Mouse (Mus musculus) liver, embryonic 11.5 days (tissue): Measurements from ENCODE around the gene Mcrip2. TPM values are rescaled to one million over a fixed set of nuclear protein-coding genes. Genes with fewer than 3 reads are reported as not detected.

Experiments used
- ATAC-seq: fragments of 200-750 bp; cut with Nextera tagmentation; replicated peaks from 2 replicates; pipeline ENCODE4 v1.8.0; 2017; ENCODE audit warnings: moderate number of reproducible peaks, mild to moderate bottlenecking, moderate TSS enrichment, moderate library complexity; ENCODE audit not compliant: low FRiP score
- DNase-seq: peaks from one replicate; pipeline ENCODE4 v3.0.0-alpha.2; 2017; ENCODE audit warnings: low spot score
- H3K27ac ChIP-seq: fragments of 300-500 bp; sonication (generic); 2 replicates; pipeline ENCODE4 v1.5.1; 2014; ENCODE audit warnings: mild to moderate bottlenecking, low read depth, low read length, control low read depth
- H3K27me3 ChIP-seq: fragments of 300-500 bp; sonication (generic); replicated peaks from 2 replicates; pipeline ENCODE4 v1.6.1; 2014; ENCODE audit warnings: low read length, mixed read lengths; ENCODE audit not compliant: control insufficient read depth, insufficient read depth
- H3K36me3 ChIP-seq: fragments of 300-500 bp; sonication (generic); 2 replicates; pipeline ENCODE4 v1.6.1; 2014; ENCODE audit warnings: mild to moderate bottlenecking, low read length, moderate library complexity, mixed read lengths; ENCODE audit not compliant: control insufficient read depth, insufficient read depth
- H3K4me1 ChIP-seq: fragments of 300-500 bp; sonication (generic); replicated peaks from 2 replicates; pipeline ENCODE4 v1.6.1; 2014; ENCODE audit warnings: low read length, mixed read lengths; ENCODE audit not compliant: control insufficient read depth, insufficient read depth
- H3K4me2 ChIP-seq: fragments of 300-500 bp; sonication (generic); 2 replicates; pipeline ENCODE4 v1.6.1; 2014; ENCODE audit warnings: mild to moderate bottlenecking, control low read depth, moderate library complexity
- H3K4me3 ChIP-seq: fragments of 300-500 bp; sonication (generic); 2 replicates; pipeline ENCODE4 v1.5.1; 2014; ENCODE audit warnings: low read depth, low read length, control low read depth
- H3K9ac ChIP-seq: fragments of 300-500 bp; sonication (generic); 2 replicates; pipeline ENCODE4 v1.6.1; 2014; ENCODE audit warnings: low read depth, low read length, control low read depth
- H3K9me3 ChIP-seq: fragments of 300-500 bp; sonication (generic); 2 replicates; pipeline ENCODE4 v1.6.1; 2016; ENCODE audit warnings: low read length, inconsistent platforms, mixed read lengths; ENCODE audit not compliant: control insufficient read depth
- WGBS: fragments of 180-500 bp; shearing (Covaris S2); extraction: QIAGEN DNeasy Blood & Tissue Kit; methylation state at CpG from one replicate; pipeline ENCODE4 v1.1.7; 2014; 5-methylcytosine and 5-hydroxymethylcytosine counted together
- polyA plus RNA-seq: library from polyadenylated mRNA; unstranded; fragments of >200 nt; fragmentation: Nextera tagmentation; extraction: Ambion mirVana; gene quantifications from 2 replicates; pipeline ENCODE4 v1.2.1, GENCODE M21; 2014

The Mcrip2 gene
- polyA plus RNA-seq, 1 experiment from 2014 or later = 110 TPM

- Histone ChIP-seq H3K4me2 (peak overlapping the region; percentile 93), H3K36me3 (peaks cover 32% of the 10 kb centered on the region), H3K27ac (peak overlapping the region; percentile 84), H3K4me3 (peak overlapping the region; percentile 85), H3K9me3 (no peaks in the 10 kb centered on the region), H3K27me3 (no peaks in the 10 kb centered on the region), H3K9ac (peak overlapping the region; percentile 93), H3K4me1 (peaks cover 16% of the 10 kb centered on the region)
- ATAC-seq (peak; percentile 63), DNase-seq (no peak)
- WGBS = 2% methylated on average over 38 of the region's 38 CpGs
These were observed 24.7 kb downstream of the Mcrip2 start for GRCm38 (mm10) chr17:25843636-25844395.

DNA sequence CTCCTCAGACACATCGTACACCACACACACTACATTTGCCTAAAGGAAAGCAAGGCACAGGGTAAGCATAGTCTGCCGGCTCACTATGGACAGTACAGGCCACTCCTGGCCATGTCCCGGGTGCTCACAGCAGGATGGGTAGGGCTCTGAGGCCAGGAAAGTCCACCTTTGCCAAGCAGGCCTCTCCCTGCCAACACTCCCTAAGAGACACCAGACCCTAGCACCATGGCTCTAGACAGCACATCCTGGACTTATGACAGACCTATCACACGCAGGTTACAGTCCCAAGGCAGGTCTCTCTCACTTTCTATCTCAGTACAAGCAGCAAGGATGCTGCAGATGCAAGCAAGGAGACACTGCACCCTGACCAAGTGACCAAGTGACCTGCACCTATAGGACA, 25.4 kb downstream of the Mcrip2 start:
- WGBS = 89% methylated on average over 4 of the region's 4 CpGs
- Histone ChIP-seq H3K9me3 (no peaks in the 10 kb centered on the region), H3K27me3 (no peaks in the 10 kb centered on the region), H3K27ac (no peak overlapping the region; the same call in none of the 2 replicates), H3K36me3 (peaks cover 32% of the 10 kb centered on the region), H3K4me3 (peak overlapping the region; percentile 85), H3K4me2 (peak overlapping the region; percentile 93), H3K9ac (peak overlapping the region; percentile 93), H3K4me1 (peaks cover 16% of the 10 kb centered on the region)
- no peak for ATAC-seq
- DNase-seq = no peak

- Histone ChIP-seq H3K36me3 (peaks cover 36% of the 10 kb centered on the region), H3K9me3 (no peaks in the 10 kb centered on the region), H3K27ac (no peak overlapping the region), H3K4me3 (no peak overlapping the region), H3K27me3 (no peaks in the 10 kb centered on the region), H3K4me2 (no peak overlapping the region), H3K9ac (no peak overlapping the region), H3K4me1 (peaks cover 22% of the 10 kb centered on the region)
- DNase-seq (no peak), ATAC-seq (no peak)
- 86% methylated on average over 3 of the region's 3 CpGs for WGBS
These were observed 26.1 kb downstream of the Mcrip2 start for GRCm38 (mm10) chr17:25842509-25842908.

GRCm38 (mm10) chr17:25841117-25841880, 27.3 kb downstream of the Mcrip2 start, which contains the start of gene Gm20683:
TSS of gene Gm20683 (minus strand) at chr17:25841763.
- no peak for ATAC-seq
- H3K4me3 ChIP-seq = no peak within 1 kb of the TSS
- no peaks in the 10 kb centered on the region for H3K9me3 ChIP-seq
- WGBS = 93% methylated on average over 22 of the region's 22 CpGs
- no peak within 1 kb of the TSS for H3K27ac ChIP-seq
- DNase-seq = no peak
- no peak within 1 kb of the TSS for H3K9ac ChIP-seq
- no peaks in the 10 kb centered on the region for H3K27me3 ChIP-seq
- H3K4me2 ChIP-seq = no peak within 1 kb of the TSS
- peaks cover 33% of the 10 kb centered on the region for H3K4me1 ChIP-seq
- H3K36me3 ChIP-seq = peaks cover 36% of the 10 kb centered on the region

DNA sequence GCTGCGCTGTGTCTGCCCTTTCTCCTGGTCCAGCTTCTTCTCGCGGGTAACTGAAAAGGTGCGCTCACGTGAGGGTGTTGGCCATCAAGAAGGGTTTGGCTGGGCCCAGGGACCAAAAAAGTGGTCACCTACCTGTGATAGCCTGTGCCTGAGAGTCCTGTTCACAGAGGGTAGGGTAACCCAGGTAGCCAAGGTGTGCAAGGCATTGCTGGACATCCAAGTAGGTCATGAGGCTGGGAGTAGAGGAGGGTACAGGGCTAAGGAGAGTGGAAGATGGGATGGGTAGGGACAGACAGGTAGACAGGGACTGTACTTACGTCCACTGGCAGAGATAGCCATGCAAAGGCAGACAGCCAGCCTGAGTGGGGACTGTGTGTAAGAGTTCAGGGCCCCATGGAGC, 28.0 kb downstream of the Mcrip2 start:
- WGBS = 94% methylated on average over 6 of the region's 6 CpGs
- DNase-seq = no peak
- no peaks in the 10 kb centered on the region for H3K9me3 ChIP-seq
- H3K36me3 ChIP-seq = peaks cover 33% of the 10 kb centered on the region
- H3K4me2 ChIP-seq = no peak overlapping the region
- H3K4me1 ChIP-seq = peaks cover 38% of the 10 kb centered on the region
- H3K4me3 ChIP-seq = no peak overlapping the region
- H3K27me3 ChIP-seq = no peaks in the 10 kb centered on the region
- H3K9ac ChIP-seq = no peak overlapping the region
- no peak overlapping the region for H3K27ac ChIP-seq
- no peak for ATAC-seq

DNA sequence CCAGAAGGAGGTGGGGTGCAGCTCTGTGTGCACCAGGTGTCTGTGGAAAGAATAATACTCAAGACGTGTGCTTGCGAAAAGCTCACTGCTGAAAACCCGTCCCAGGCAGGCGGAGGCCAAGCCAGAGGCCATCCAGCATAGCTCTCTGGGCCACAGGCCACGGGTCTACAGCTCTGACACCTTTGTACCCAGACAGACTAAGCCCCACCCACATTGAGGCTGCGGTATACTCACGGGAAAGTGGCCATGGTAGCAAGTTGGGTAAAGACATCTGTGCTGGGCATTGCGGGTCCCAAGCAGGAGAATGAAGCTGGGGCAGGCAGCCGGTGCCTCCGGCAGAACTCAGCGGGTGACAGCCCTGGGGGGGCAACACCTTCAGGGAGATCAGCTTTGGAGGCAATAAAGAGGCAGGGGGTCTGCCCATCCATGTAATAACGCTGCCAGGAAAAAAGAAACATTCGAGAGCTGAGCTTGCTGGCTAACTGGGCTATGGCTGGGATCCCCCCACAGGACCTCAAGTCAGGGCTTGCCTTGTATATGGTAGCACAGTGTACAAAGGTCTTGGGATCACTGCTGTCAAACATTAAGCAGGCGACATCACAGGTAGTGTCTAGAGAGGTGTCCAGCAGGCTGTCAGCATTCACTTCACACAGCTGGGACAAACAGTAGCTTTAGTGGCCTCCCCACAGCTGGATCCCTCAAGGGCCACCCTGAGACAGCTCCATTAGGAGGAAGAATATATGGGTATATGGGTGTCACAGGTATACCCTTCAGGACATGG, 28.9 kb downstream of the Mcrip2 start:
- no peak for DNase-seq
- Histone ChIP-seq H3K4me3 (no peak overlapping the region), H3K4me1 (peaks cover 38% of the 10 kb centered on the region), H3K27ac (no peak overlapping the region; the same call in 1 of the 2 replicates), H3K9ac (no peak overlapping the region), H3K9me3 (no peaks in the 10 kb centered on the region), H3K4me2 (no peak overlapping the region), H3K27me3 (no peaks in the 10 kb centered on the region), H3K36me3 (peaks cover 40% of the 10 kb centered on the region)
- ATAC-seq = no peak
- WGBS = 84% methylated on average over 14 of the region's 14 CpGs

DNA sequence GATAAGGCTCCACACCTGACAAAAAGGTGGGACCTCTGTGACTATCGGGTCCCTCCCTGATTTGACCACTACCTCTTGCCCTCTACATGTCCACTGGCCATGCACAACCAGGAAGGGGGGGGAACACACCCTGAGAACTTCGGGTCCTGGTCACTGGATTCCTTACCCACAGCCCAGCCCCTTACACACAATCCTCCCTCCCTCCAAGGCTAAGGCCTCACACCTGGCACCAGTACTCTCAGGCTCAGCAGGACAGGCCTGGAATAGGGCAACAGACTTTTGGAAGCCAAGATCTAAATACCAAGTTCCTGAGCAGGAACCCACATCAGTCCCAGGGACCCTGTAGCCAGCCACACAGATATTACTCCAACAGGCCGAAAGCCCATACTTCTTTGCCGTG, 29.7 kb downstream of the Mcrip2 start:
- H3K9me3 ChIP-seq = no peaks in the 10 kb centered on the region
- H3K36me3 ChIP-seq = peaks cover 40% of the 10 kb centered on the region
- H3K4me2 ChIP-seq = no peak overlapping the region
- peaks cover 44% of the 10 kb centered on the region for H3K4me1 ChIP-seq
- no peak overlapping the region for H3K27ac ChIP-seq
- H3K27me3 ChIP-seq = no peaks in the 10 kb centered on the region
- no peak for ATAC-seq
- H3K4me3 ChIP-seq = no peak overlapping the region
- no peak for DNase-seq
- no peak overlapping the region for H3K9ac ChIP-seq
- 83% methylated on average over 4 of the region's 4 CpGs for WGBS

DNA sequence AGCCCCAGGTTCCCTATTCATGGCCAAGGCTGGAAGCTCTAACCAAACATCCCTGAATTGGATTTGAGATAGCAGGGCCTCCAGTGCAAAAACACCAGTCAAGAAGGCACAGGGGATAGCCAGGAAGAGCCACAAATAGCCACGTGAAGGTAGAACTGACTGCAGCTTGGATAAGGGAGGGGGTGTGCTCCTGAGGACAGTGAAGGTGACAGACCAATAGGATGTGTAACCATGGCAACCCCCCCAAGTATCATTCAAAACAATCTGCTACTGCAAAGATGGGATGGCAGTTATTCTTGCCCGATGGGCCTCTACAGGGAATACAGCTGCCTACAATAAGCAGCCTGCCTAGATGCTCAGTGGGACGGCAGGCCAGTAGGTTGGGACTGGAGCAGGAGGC, 31.0 kb downstream of the Mcrip2 start:
- H3K4me2 ChIP-seq = peak overlapping the region; percentile 77
- WGBS = 59% methylated on average over 3 of the region's 3 CpGs
- peaks cover 38% of the 10 kb centered on the region for H3K4me1 ChIP-seq
- H3K9ac ChIP-seq = peak overlapping the region; percentile 11; the same call in 1 of the 2 replicates
- H3K27me3 ChIP-seq = no peaks in the 10 kb centered on the region
- H3K9me3 ChIP-seq = no peaks in the 10 kb centered on the region
- ATAC-seq (no peak), DNase-seq (no peak)
- peaks cover 40% of the 10 kb centered on the region for H3K36me3 ChIP-seq
- H3K4me3 ChIP-seq = no peak overlapping the region; the same call in 1 of the 2 replicates
- no peak overlapping the region for H3K27ac ChIP-seq
